19 mouse cellular contexts compared by ENCODE assay signal in genomic region chr14:75188521-75188920, GRCm38 (mm10). TPM values are rescaled to one million over a fixed set of nuclear protein-coding genes. Genes with fewer than 3 reads are reported as not detected.
DNase-seq lines count a peak whose midpoint lies in the region; ATAC-seq and TF ChIP-seq lines count a peak whose summit lies in the region.
"Had no signal": no experiment of that assay in that cellular context is flagged by ENCODE, and none has a peak within 500 bp of the region (broad histone marks: within the 10 kb centered on the region; RNA-seq: fewer than 3 reads in every experiment).

No protein-coding gene starts in this region.

- ATAC-seq in lung, postnatal 0 days = no peak
- no peak for ATAC-seq in stomach, postnatal 0 days (ENCODE audit: low FRiP score, low TSS enrichment)
- ATAC-seq: inflammation-experienced regulatory T-cells, adult 6 months had no signal

- DNase-seq in gastrocnemius, adult 2 months = no peak
- DNase-seq in gastrocnemius, postnatal 36 days = no peak
- no peak for DNase-seq in lung, postnatal 0 days (ENCODE audit: low spot score)
- DNase-seq in lung, postnatal 10 days = no peak
- DNase-seq in stomach, postnatal 0 days (ENCODE audit: low spot score) = no peak
- DNase-seq in thymus, postnatal 25 days = no peak
- DNase-seq in kidney, adult 8-10 months = no peak
- DNase-seq: cerebellum, postnatal 10 days; heart, adult 11 months; heart, postnatal 36 days; kidney, postnatal 36 days; lung, postnatal 4 days; thymus, postnatal 4 days had no signal

- H3K27ac ChIP-seq in gastrocnemius, adult 2 months = no peak overlapping the region
- H3K27ac ChIP-seq in lung, postnatal 0 days (ENCODE audit: low read length) = no peak overlapping the region
- no peak overlapping the region for H3K27ac ChIP-seq in cortical plate, adult 2 months (ENCODE audit: insufficient read depth, low read length)
- H3K27ac ChIP-seq in stomach, postnatal 0 days (replicated peaks) = no peak overlapping the region
- H3K27ac ChIP-seq: embryonic facial prominence, embryonic 15.5 days had no signal

- 61% methylated on average over 6 of the region's 6 CpGs for WGBS in lung, postnatal 0 days
- WGBS in stomach, postnatal 0 days = 65% methylated on average over 6 of the region's 6 CpGs

- TF ChIP-seq CTCF in gastrocnemius, adult 2 months (IDR thresholded peaks at IDR 0.05) = peak; percentile 14; the same call in 1 of the 2 replicates
- TF ChIP-seq CTCF in lung, postnatal 0 days (IDR thresholded peaks at IDR 0.05) = peak; percentile 63
- TF ChIP-seq CTCF in cortical plate, adult 2 months (IDR thresholded peaks at IDR 0.05; ENCODE audit: extremely low read depth, insufficient read depth, low read length) = peak; percentile 42; the same call in 1 of the 2 replicates
- peak; percentile 61 for TF ChIP-seq CTCF in stomach, postnatal 0 days (IDR thresholded peaks at IDR 0.05; ENCODE audit: low read depth)

- H3K27me3 ChIP-seq in lung, postnatal 0 days (replicated peaks; ENCODE audit: insufficient read depth, low read length) = no peaks in the 10 kb centered on the region
- no peaks in the 10 kb centered on the region for H3K27me3 ChIP-seq in stomach, postnatal 0 days (ENCODE audit: control insufficient read depth, insufficient read depth, low read length)
- H3K27me3 ChIP-seq: embryonic facial prominence, embryonic 15.5 days had no signal

- no peaks in the 10 kb centered on the region for H3K9me3 ChIP-seq in lung, postnatal 0 days (ENCODE audit: low read length)
- no peaks in the 10 kb centered on the region for H3K9me3 ChIP-seq in stomach, postnatal 0 days (ENCODE audit: control insufficient read depth, low read length)
- H3K9me3 ChIP-seq: embryonic facial prominence, embryonic 15.5 days had no signal

- H3K4me3 ChIP-seq in gastrocnemius, adult 2 months = no peak overlapping the region
- H3K4me3 ChIP-seq in lung, postnatal 0 days (ENCODE audit: low read depth, low read length) = no peak overlapping the region
- H3K4me3 ChIP-seq in cortical plate, adult 2 months (ENCODE audit: insufficient read depth, low read length) = no peak overlapping the region
- no peak overlapping the region for H3K4me3 ChIP-seq in stomach, postnatal 0 days (ENCODE audit: low read depth, low read length)
- H3K4me3 ChIP-seq: embryonic facial prominence, embryonic 15.5 days had no signal

- H3K36me3 ChIP-seq in lung, postnatal 0 days (ENCODE audit: insufficient read depth, low read length) = no peaks in the 10 kb centered on the region
- 0 out of 2 replicates have a peak, but pooled peaks cover 2% of the 10 kb centered on the region for H3K36me3 ChIP-seq in stomach, postnatal 0 days (ENCODE audit: control insufficient read depth, insufficient read depth, low read length)
- H3K36me3 ChIP-seq: embryonic facial prominence, embryonic 15.5 days had no signal

- H3K4me1 ChIP-seq in lung, postnatal 0 days (ENCODE audit: insufficient read depth, low read depth, low read length) = no peaks in the 10 kb centered on the region; the same call in 1 of the 2 replicates
- no peaks in the 10 kb centered on the region for H3K4me1 ChIP-seq in cortical plate, adult 2 months (ENCODE audit: control insufficient read depth, insufficient read depth, low read length)
- H3K4me1 ChIP-seq in stomach, postnatal 0 days (replicated peaks; ENCODE audit: control insufficient read depth, insufficient read depth) = no peaks in the 10 kb centered on the region
- H3K4me1 ChIP-seq: embryonic facial prominence, embryonic 15.5 days had no signal

- TF ChIP-seq EP300 in lung, postnatal 0 days (IDR thresholded peaks at IDR 0.05) = no peak
- no peak for TF ChIP-seq EP300 in stomach, postnatal 0 days (optimal IDR thresholded peaks at IDR 0.05)

- no peak for TF ChIP-seq POLR2A in cortical plate, adult 2 months (IDR thresholded peaks at IDR 0.05; ENCODE audit: extremely low read depth, insufficient read depth, low read length)

- no peak overlapping the region for H3K4me2 ChIP-seq in lung, postnatal 0 days (replicated peaks; ENCODE audit: low read depth, low read length)
- no peak overlapping the region for H3K4me2 ChIP-seq in stomach, postnatal 0 days (replicated peaks; ENCODE audit: low read depth)
- H3K4me2 ChIP-seq: embryonic facial prominence, embryonic 15.5 days had no signal

- intact Hi-C loops in gastrocnemius, adult 2 months (cut with DNase I) = no loop called here
- intact Hi-C loops in gastrocnemius, postnatal 36 days (cut with DNase I) = no loop called here

- no peak overlapping the region for H3K9ac ChIP-seq in lung, postnatal 0 days (replicated peaks; ENCODE audit: low read depth)
- H3K9ac ChIP-seq in stomach, postnatal 0 days (ENCODE audit: low read length) = no peak overlapping the region
- H3K9ac ChIP-seq: embryonic facial prominence, embryonic 15.5 days had no signal

RNA-seq across cellular contexts. Expression of gene Cpb2, which starts 53.6 kb away (rescaled TPM):
- not detected for total RNA-seq in gastrocnemius, adult 2 months (2021)
- total RNA-seq in gastrocnemius, postnatal 36 days (2021) = not detected
- polyA plus RNA-seq in lung, postnatal 0 days (2015; fragmentation: Nextera tagmentation; extraction: Ambion mirVana) = not detected in 2 replicates
- polyA plus RNA-seq in cortical plate, adult 2 months (2012; rRNA removed) = not detected in 2 replicates
- 2.9 and 3.1 TPM in 2 replicates for polyA plus RNA-seq in stomach, postnatal 0 days (2015; fragmentation: Nextera tagmentation; extraction: Ambion mirVana)
- total RNA-seq: heart, postnatal 36 days; left cerebral cortex, postnatal 10 days had no signal
- polyA plus RNA-seq: embryonic facial prominence, embryonic 15.5 days; frontal cortex, adult 2 months; inflammation-experienced regulatory T-cells, adult 6 months had no signal

RNA-seq across cellular contexts. Expression of gene Lcp1, which starts 57.6 kb away (rescaled TPM):
- 1 to 10 TPM; 1.7 to 2.3 TPM for total RNA-seq in gastrocnemius, adult 2 months (2021)
- total RNA-seq in gastrocnemius, postnatal 36 days (2021) = 1 to 10 TPM; 3.4 to 3.9 TPM
- 73.7 and 89.5 TPM in 2 replicates for polyA plus RNA-seq in lung, postnatal 0 days (2015; fragmentation: Nextera tagmentation; extraction: Ambion mirVana)
- 4.9 and 5.5 TPM in 2 replicates for polyA plus RNA-seq in cortical plate, adult 2 months (2012; rRNA removed)
- polyA plus RNA-seq in stomach, postnatal 0 days (2015; fragmentation: Nextera tagmentation; extraction: Ambion mirVana) = 28.9 and 30.5 TPM in 2 replicates

RNA-seq across cellular contexts. Expression of gene Lrrc63, which starts 57.8 kb away (rescaled TPM):
- total RNA-seq in gastrocnemius, adult 2 months (2021) = not detected
- total RNA-seq in gastrocnemius, postnatal 36 days (2021) = not detected
- polyA plus RNA-seq in lung, postnatal 0 days (2015; fragmentation: Nextera tagmentation; extraction: Ambion mirVana) = 0.06 and 0.17 TPM in 2 replicates
- 0.04 TPM in 2 replicates for polyA plus RNA-seq in cortical plate, adult 2 months (2012; rRNA removed)
- 0.04 TPM in 1 of 2 replicates, not detected in the other for polyA plus RNA-seq in stomach, postnatal 0 days (2015; fragmentation: Nextera tagmentation; extraction: Ambion mirVana)
- total RNA-seq: heart, postnatal 36 days; left cerebral cortex, postnatal 10 days had no signal
- polyA plus RNA-seq: embryonic facial prominence, embryonic 15.5 days; inflammation-experienced regulatory T-cells, adult 6 months; stomach, embryonic 14.5 days had no signal
